Mouse (Mus musculus): ENCODE data around the gene Ssc4d. TPM values are rescaled to one million over a fixed set of nuclear protein-coding genes. Genes with fewer than 3 reads are reported as not detected.

The Ssc4d gene
- polyA plus RNA-seq, 1 experiment from 2014 or later = 2.2 TPM

DNA sequence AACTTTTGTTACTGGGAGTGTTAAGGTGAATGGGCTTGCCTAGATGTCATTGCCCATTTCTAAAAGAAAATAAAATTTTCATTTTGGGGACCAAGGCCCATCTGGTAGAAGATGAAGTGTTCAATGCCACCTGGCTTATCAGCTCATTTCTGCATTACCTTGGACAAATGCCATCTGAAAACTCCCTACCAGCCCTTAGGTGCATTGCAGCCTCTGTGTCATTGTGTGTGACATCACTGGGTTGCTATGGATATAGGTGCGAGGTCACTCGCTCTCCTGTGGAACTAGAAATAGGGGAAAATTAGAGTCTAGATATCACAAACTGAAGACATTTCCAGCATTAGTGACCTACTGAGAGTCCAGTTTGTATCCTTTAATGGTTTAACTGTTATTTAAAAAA is 42.0 kb downstream of the Ssc4d start:
- 0 out of 2 replicates have a peak overlapping the region, but pooled peaks have one; percentile 23 for H3K4me2 ChIP-seq (replicated peaks; ENCODE audit: low read depth, low read length)
- H3K27me3 ChIP-seq (ENCODE audit: control insufficient read depth, insufficient read depth, low read length) = no peaks in the 10 kb centered on the region
- no peak overlapping the region for H3K4me3 ChIP-seq (ENCODE audit: low read depth, low read length)
- 90% methylated on average over 2 of the region's 2 CpGs for WGBS
- H3K36me3 ChIP-seq (ENCODE audit: control insufficient read depth, insufficient read depth, low read length) = peaks cover 36% of the 10 kb centered on the region
- H3K4me1 ChIP-seq (ENCODE audit: control insufficient read depth, insufficient read depth, low read length) = 0 out of 2 replicates have a peak, but pooled peaks cover 3% of the 10 kb centered on the region
- no peak overlapping the region for H3K27ac ChIP-seq (ENCODE audit: low read length)
- no peaks in the 10 kb centered on the region for H3K9me3 ChIP-seq (ENCODE audit: control insufficient read depth, low read depth, low read length)
- no peak overlapping the region for H3K9ac ChIP-seq (replicated peaks; ENCODE audit: low read depth, low read length)
- no peak for ATAC-seq (ENCODE audit: insufficient number of reproducible peaks, insufficient read depth, low FRiP score, low read depth)

DNA sequence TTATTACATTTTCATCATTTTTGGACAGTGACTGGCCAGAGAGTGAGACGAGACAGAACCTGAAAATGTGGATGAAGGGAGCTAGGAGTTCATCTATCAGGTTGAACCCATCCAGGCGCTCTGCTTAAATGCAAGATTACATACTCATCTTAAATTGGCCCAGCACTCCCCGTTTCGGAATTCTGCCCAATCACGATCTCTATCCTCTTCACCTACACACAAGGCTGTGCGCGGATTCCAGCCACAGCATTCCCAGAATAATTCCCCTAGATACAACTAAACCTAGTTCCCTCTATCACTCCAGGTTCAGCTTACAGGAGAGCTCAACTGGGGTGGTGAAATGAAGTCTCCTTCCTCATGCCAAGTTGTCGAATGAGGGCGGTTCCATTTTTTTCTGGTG is 42.8 kb downstream of the Ssc4d start:
- no peak overlapping the region for H3K4me3 ChIP-seq (ENCODE audit: low read depth, low read length)
- 0 out of 2 replicates have a peak, but pooled peaks cover 3% of the 10 kb centered on the region for H3K4me1 ChIP-seq (ENCODE audit: control insufficient read depth, insufficient read depth, low read length)
- no peak for ATAC-seq (ENCODE audit: insufficient number of reproducible peaks, insufficient read depth, low FRiP score, low read depth)
- no peak overlapping the region for H3K4me2 ChIP-seq (replicated peaks; ENCODE audit: low read depth, low read length)
- peaks cover 44% of the 10 kb centered on the region for H3K36me3 ChIP-seq (ENCODE audit: control insufficient read depth, insufficient read depth, low read length)
- 88% methylated on average over 9 of the region's 9 CpGs for WGBS
- no peak overlapping the region for H3K9ac ChIP-seq (replicated peaks; ENCODE audit: low read depth, low read length)
- H3K27ac ChIP-seq (ENCODE audit: low read length) = no peak overlapping the region
- no peaks in the 10 kb centered on the region for H3K9me3 ChIP-seq (ENCODE audit: control insufficient read depth, low read depth, low read length)
- no peaks in the 10 kb centered on the region for H3K27me3 ChIP-seq (ENCODE audit: control insufficient read depth, insufficient read depth, low read length)

DNA sequence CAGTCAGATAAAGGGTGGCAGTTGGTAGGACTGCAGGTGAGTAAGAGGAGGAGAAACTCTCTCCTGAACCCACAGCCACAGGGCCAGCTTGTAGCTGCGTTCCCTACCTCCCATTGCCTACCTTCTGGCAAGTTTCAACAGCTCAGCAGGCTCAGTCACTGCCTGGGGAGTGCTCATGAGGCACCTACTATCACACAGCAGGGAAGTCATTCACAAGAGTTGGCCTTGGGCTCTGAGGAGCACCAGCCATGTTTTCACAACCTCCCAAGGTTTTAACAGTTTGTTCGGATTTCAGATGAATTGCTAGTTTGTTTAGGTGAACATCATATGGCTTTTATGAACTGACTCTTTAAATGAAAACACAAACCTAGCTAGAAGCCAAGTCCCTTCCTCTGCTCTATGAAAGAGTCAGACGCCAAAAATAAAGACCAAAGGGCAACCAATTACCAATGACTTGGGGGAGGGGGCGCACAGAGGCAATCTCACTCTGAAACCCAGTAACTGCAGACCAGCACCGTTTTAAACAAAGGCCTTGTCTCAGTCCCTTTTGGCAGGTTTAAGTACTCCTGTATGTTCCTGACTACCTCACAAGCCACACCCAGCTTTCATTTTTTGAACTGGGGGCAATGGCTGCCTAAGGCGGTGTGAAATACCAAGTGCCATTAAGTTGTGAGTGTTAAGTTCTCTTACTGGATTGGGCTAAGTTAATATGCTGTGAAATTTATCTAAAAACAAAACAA is 44.5 kb downstream of the Ssc4d start:
- Histone ChIP-seq H3K9me3 (ENCODE audit: control insufficient read depth, low read depth, low read length) (no peaks in the 10 kb centered on the region), H3K36me3 (ENCODE audit: control insufficient read depth, insufficient read depth, low read length) (peaks cover 51% of the 10 kb centered on the region), H3K27me3 (ENCODE audit: control insufficient read depth, insufficient read depth, low read length) (no peaks in the 10 kb centered on the region), H3K4me1 (ENCODE audit: control insufficient read depth, insufficient read depth, low read length) (0 out of 2 replicates have a peak, but pooled peaks cover 3% of the 10 kb centered on the region), H3K27ac (ENCODE audit: low read length) (no peak overlapping the region), H3K4me3 (ENCODE audit: low read depth, low read length) (no peak overlapping the region), H3K9ac (replicated peaks; ENCODE audit: low read depth, low read length) (no peak overlapping the region), H3K4me2 (replicated peaks; ENCODE audit: low read depth, low read length) (no peak overlapping the region)
- ATAC-seq (ENCODE audit: insufficient number of reproducible peaks, insufficient read depth, low FRiP score, low read depth) = no peak
- WGBS = 77% methylated on average over 6 of the region's 6 CpGs

DNA sequence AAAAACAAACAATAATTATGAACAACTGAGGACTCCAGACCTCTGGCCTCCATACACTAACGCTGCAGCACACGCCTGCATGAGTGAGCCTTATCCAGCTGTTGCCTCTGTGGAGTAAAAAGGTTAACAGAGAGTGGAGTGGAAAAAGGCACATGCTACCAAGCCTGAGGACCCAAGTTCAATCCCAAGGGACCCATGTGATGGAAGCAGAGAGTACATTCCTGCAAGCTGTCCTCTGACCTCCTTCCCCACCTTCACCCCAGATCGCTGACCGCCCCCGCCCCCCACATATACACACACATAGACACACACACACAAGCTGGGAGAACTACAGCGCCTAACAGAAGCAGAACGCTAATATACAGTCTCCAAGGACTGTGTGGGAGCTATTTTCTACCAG is 50.4 kb downstream of the Ssc4d start:
- Histone ChIP-seq H3K27ac (ENCODE audit: low read length) (no peak overlapping the region), H3K4me1 (ENCODE audit: control insufficient read depth, insufficient read depth, low read length) (no peaks in the 10 kb centered on the region), H3K4me3 (ENCODE audit: low read depth, low read length) (no peak overlapping the region), H3K9me3 (ENCODE audit: control insufficient read depth, low read depth, low read length) (no peaks in the 10 kb centered on the region), H3K9ac (replicated peaks; ENCODE audit: low read depth, low read length) (no peak overlapping the region), H3K4me2 (replicated peaks; ENCODE audit: low read depth, low read length) (no peak overlapping the region), H3K36me3 (ENCODE audit: control insufficient read depth, insufficient read depth, low read length) (peaks cover 51% of the 10 kb centered on the region), H3K27me3 (ENCODE audit: control insufficient read depth, insufficient read depth, low read length) (no peaks in the 10 kb centered on the region)
- no peak for ATAC-seq (ENCODE audit: insufficient number of reproducible peaks, insufficient read depth, low FRiP score, low read depth)
- WGBS = 91% methylated on average over 7 of the region's 7 CpGs

DNA sequence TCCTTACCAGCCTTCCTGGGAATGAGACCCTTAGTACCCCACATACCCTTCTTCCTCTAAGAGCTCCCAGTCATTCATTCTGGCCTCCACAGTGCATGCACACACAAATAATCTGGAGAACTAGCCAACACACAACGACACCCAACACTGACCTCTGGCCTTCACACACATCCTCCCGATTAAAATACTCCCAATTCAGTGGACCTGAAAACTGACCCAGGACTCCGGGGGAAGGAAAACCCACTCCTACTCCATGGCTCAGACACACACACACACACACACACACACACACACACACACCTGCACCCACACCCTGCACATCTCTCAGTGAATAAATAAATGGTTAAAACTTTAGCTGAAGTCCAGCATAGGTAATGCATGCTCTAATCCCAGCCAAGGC is 54.4 kb downstream of the Ssc4d start:
- Histone ChIP-seq H3K27ac (ENCODE audit: low read length) (no peak overlapping the region), H3K4me2 (replicated peaks; ENCODE audit: low read depth, low read length) (no peak overlapping the region), H3K4me1 (ENCODE audit: control insufficient read depth, insufficient read depth, low read length) (no peaks in the 10 kb centered on the region), H3K36me3 (ENCODE audit: control insufficient read depth, insufficient read depth, low read length) (peaks cover 49% of the 10 kb centered on the region), H3K4me3 (ENCODE audit: low read depth, low read length) (no peak overlapping the region), H3K9me3 (ENCODE audit: control insufficient read depth, low read depth, low read length) (no peaks in the 10 kb centered on the region), H3K27me3 (ENCODE audit: control insufficient read depth, insufficient read depth, low read length) (no peaks in the 10 kb centered on the region), H3K9ac (replicated peaks; ENCODE audit: low read depth, low read length) (no peak overlapping the region)
- no peak for ATAC-seq (ENCODE audit: insufficient number of reproducible peaks, insufficient read depth, low FRiP score, low read depth)
- WGBS = 93% methylated on average over 3 of the region's 3 CpGs

DNA sequence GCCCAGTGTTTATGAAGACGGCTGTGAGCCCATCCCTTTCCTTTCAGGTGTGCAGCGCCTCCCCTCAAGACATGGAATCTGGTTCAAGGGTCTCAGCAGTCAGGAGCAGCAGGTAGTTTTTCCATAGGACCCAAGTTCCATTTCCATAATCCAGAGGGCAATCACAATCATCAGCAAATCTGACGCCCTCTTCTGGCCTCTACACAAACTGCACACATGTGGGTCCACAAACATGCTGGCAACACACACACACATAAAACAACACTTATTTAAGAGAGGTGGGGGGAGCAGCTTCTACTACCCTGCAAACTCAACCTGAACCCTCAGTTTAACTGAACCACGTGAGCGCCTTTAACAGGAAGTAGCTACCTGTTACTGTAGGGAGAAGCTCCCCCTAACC is 55.7 kb downstream of the Ssc4d start:
- ATAC-seq (ENCODE audit: insufficient number of reproducible peaks, insufficient read depth, low FRiP score, low read depth) = no peak
- H3K4me2 ChIP-seq (replicated peaks; ENCODE audit: low read depth, low read length) = no peak overlapping the region
- peaks cover 47% of the 10 kb centered on the region for H3K36me3 ChIP-seq (ENCODE audit: control insufficient read depth, insufficient read depth, low read length)
- H3K27me3 ChIP-seq (ENCODE audit: control insufficient read depth, insufficient read depth, low read length) = no peaks in the 10 kb centered on the region
- H3K9me3 ChIP-seq (ENCODE audit: control insufficient read depth, low read depth, low read length) = no peaks in the 10 kb centered on the region
- no peak overlapping the region for H3K9ac ChIP-seq (replicated peaks; ENCODE audit: low read depth, low read length)
- no peaks in the 10 kb centered on the region for H3K4me1 ChIP-seq (ENCODE audit: control insufficient read depth, insufficient read depth, low read length)
- no peak overlapping the region for H3K27ac ChIP-seq (ENCODE audit: low read length)
- 94% methylated on average over 5 of the region's 5 CpGs for WGBS
- no peak overlapping the region for H3K4me3 ChIP-seq (ENCODE audit: low read depth, low read length)

DNA sequence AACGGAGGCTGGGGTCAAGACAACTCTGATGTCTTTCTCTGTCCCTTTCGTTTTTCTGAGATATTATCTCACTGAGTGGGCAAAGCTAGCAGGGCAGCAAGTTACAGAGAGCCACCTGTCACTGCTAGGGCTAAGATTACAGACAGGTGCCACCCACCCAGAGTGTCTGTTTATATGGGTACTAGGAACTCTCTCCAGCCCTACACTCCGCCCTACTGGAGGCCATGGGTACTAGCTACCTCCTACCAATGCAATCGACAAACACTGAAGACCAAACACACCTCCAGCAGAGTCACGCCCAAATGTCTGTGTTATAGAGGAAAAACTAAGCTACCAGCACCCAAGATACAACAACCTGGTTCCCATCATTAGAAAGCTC is 56.3 kb downstream of the Ssc4d start:
- WGBS = 91% methylated on average over 5 of the region's 5 CpGs
- no peak for ATAC-seq (ENCODE audit: insufficient number of reproducible peaks, insufficient read depth, low FRiP score, low read depth)
- peaks cover 44% of the 10 kb centered on the region for H3K36me3 ChIP-seq (ENCODE audit: control insufficient read depth, insufficient read depth, low read length)

DNA sequence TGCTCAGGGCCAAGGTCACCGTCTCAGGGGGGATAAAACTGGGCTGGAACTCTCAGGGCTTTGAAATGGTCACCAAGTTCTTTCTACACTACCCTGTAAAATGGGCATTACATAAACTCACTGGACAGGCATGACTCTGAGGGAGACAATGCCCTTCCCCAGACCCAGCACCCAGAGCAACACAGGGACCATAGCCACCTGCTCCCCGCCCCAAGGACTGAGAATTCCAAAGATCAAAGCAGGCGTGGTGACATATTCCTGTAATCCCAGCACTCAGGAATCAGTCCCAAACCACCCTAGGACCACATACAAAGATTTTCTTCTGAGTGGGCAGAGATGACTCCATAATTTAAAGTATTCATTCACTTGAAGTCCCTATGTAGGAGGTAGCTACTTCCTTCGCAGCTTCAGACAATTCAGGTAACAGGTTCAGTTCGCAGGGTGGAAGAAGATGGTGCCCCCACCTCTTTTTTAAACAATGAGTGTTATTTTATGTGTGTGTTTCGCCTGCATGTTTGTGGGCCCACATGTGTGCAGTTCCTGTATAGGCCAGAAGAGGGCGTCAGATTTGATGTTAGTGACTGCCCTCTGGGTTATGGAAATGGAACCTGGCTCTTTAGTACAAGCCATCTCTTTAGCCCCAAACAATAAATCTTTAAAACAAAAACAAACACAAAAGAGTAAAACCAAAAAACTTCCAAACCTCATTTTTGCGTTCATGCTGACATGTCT is 56.8 kb downstream of the Ssc4d start:
- H3K9ac ChIP-seq (replicated peaks; ENCODE audit: low read depth, low read length) = no peak overlapping the region
- no peak for ATAC-seq (ENCODE audit: insufficient number of reproducible peaks, insufficient read depth, low FRiP score, low read depth)
- 86% methylated on average over 8 of the region's 8 CpGs for WGBS
- H3K4me1 ChIP-seq (ENCODE audit: control insufficient read depth, insufficient read depth, low read length) = no peaks in the 10 kb centered on the region
- H3K36me3 ChIP-seq (ENCODE audit: control insufficient read depth, insufficient read depth, low read length) = peaks cover 40% of the 10 kb centered on the region
- no peak overlapping the region for H3K27ac ChIP-seq (ENCODE audit: low read length)
- H3K4me2 ChIP-seq (replicated peaks; ENCODE audit: low read depth, low read length) = no peak overlapping the region
- H3K4me3 ChIP-seq (ENCODE audit: low read depth, low read length) = no peak overlapping the region
- no peaks in the 10 kb centered on the region for H3K27me3 ChIP-seq (ENCODE audit: control insufficient read depth, insufficient read depth, low read length)
- no peaks in the 10 kb centered on the region for H3K9me3 ChIP-seq (ENCODE audit: control insufficient read depth, low read depth, low read length)

More for the DNA sequence above, 56.3 kb downstream of the Ssc4d start:
- H3K9me3 ChIP-seq (ENCODE audit: control insufficient read depth, low read depth, low read length) = no peaks in the 10 kb centered on the region
- no peak overlapping the region for H3K27ac ChIP-seq (ENCODE audit: low read length)
- no peak overlapping the region for H3K9ac ChIP-seq (replicated peaks; ENCODE audit: low read depth, low read length)
- no peak overlapping the region for H3K4me2 ChIP-seq (replicated peaks; ENCODE audit: low read depth, low read length)
- no peaks in the 10 kb centered on the region for H3K27me3 ChIP-seq (ENCODE audit: control insufficient read depth, insufficient read depth, low read length)
- no peaks in the 10 kb centered on the region for H3K4me1 ChIP-seq (ENCODE audit: control insufficient read depth, insufficient read depth, low read length)
- no peak overlapping the region for H3K4me3 ChIP-seq (ENCODE audit: low read depth, low read length)
